Mouse (Mus musculus) CD4-positive, CD25-positive, alpha-beta regulatory T cell, adult 2 months (primary cell): Measurements from ENCODE around the gene Ctdsp2.
A peak's percentile ranks its signal among the peaks of the same experiment; 100 is the strongest.

Source experiments
- DNase-seq: peaks from one replicate; pipeline ENCODE4 v3.0.0-alpha.2; 2012; ENCODE audit warnings: low read depth, low spot score

The Ctdsp2 gene

GRCm38 (mm10) chr10:126978277-126978994, at the start of gene Ctdsp2:
Ctdsp2 (plus strand) TSS chr10:126978717.
- peak; percentile 95 for DNase-seq

- DNase-seq = no peak
Measured at GRCm38 (mm10) chr10:126928819-126929206, 49.7 kb upstream of the Ctdsp2 start.

- DNase-seq = no peak
Measured at GRCm38 (mm10) chr10:126929543-126929942, 49.0 kb upstream of the Ctdsp2 start.

GRCm38 (mm10) chr10:126930270-126931121, 48.0 kb upstream of the Ctdsp2 start:
- no peak for DNase-seq

- DNase-seq = no peak
Measured at GRCm38 (mm10) chr10:126931123-126931759, 47.3 kb upstream of the Ctdsp2 start.

GRCm38 (mm10) chr10:126931760-126932139, 46.8 kb upstream of the Ctdsp2 start:
- DNase-seq = no peak

GRCm38 (mm10) chr10:126934561-126934960, 44.0 kb upstream of the Ctdsp2 start:
- DNase-seq = no peak

GRCm38 (mm10) chr10:126935121-126935520, 43.4 kb upstream of the Ctdsp2 start:
- DNase-seq = no peak

- DNase-seq = no peak
Measured at GRCm38 (mm10) chr10:126935556-126936381, 42.7 kb upstream of the Ctdsp2 start.

- DNase-seq = no peak
Measured at GRCm38 (mm10) chr10:126940949-126941348, 37.6 kb upstream of the Ctdsp2 start.

- DNase-seq = no peak
Measured at GRCm38 (mm10) chr10:126945531-126945930, 33.0 kb upstream of the Ctdsp2 start.

- no peak for DNase-seq
Measured at GRCm38 (mm10) chr10:126949824-126950223, 28.7 kb upstream of the Ctdsp2 start.

GRCm38 (mm10) chr10:126950572-126950971, 27.9 kb upstream of the Ctdsp2 start:
- DNase-seq = no peak

- no peak for DNase-seq
Measured at GRCm38 (mm10) chr10:126952375-126952774, 26.1 kb upstream of the Ctdsp2 start.

- no peak for DNase-seq
Measured at GRCm38 (mm10) chr10:126953029-126953471, 25.5 kb upstream of the Ctdsp2 start.

- no peak for DNase-seq
Measured at GRCm38 (mm10) chr10:126956692-126957358, 21.7 kb upstream of the Ctdsp2 start.

- DNase-seq = no peak
Measured at GRCm38 (mm10) chr10:126957359-126958107, 21.0 kb upstream of the Ctdsp2 start.

GRCm38 (mm10) chr10:126960496-126960895, 18.0 kb upstream of the Ctdsp2 start:
- no peak for DNase-seq

- no peak for DNase-seq
Measured at GRCm38 (mm10) chr10:126961757-126962156, 16.8 kb upstream of the Ctdsp2 start.
